Mouse (Mus musculus) lung, postnatal 0 days (tissue): Measurements from ENCODE around the gene Mgst2. TPM values are rescaled to one million over a fixed set of nuclear protein-coding genes. Genes with fewer than 3 reads are reported as not detected.

Experiments used
- ATAC-seq: fragments of 200-750 bp; cut with Nextera tagmentation; 2 replicates; pipeline ENCODE4 v1.8.0; 2017; ENCODE audit warnings: moderate library complexity
- DNase-seq: peaks from one replicate; pipeline ENCODE4 v3.0.0-alpha.2; 2016; ENCODE audit warnings: low spot score
- H3K27ac ChIP-seq: fragments of 300-500 bp; sonication (generic); 2 replicates; pipeline ENCODE4 v1.5.1; 2014; ENCODE audit warnings: antibody characterized with exemption, mild to moderate bottlenecking, low read length, mixed read lengths
- H3K27me3 ChIP-seq: fragments of 300-500 bp; sonication (generic); replicated peaks from 2 replicates; pipeline ENCODE4 v1.6.1; 2014; ENCODE audit warnings: low read length, mixed read lengths; ENCODE audit not compliant: insufficient read depth
- H3K36me3 ChIP-seq: fragments of 300-500 bp; sonication (generic); 2 replicates; pipeline ENCODE4 v1.6.1; 2014; ENCODE audit warnings: low read length, mixed read lengths; ENCODE audit not compliant: insufficient read depth
- H3K4me1 ChIP-seq: fragments of 300-500 bp; sonication (generic); 2 replicates; pipeline ENCODE4 v1.6.1; 2014; ENCODE audit warnings: antibody characterized with exemption, low read depth, low read length, mixed read lengths; ENCODE audit not compliant: insufficient read depth
- H3K4me2 ChIP-seq: fragments of 300-500 bp; sonication (generic); replicated peaks from 2 replicates; pipeline ENCODE4 v1.6.1; 2014; ENCODE audit warnings: low read depth, mild to moderate bottlenecking, low read length, moderate library complexity, mixed read lengths
- H3K4me3 ChIP-seq: fragments of 300-500 bp; sonication (generic); 2 replicates; pipeline ENCODE4 v1.5.1; 2014; ENCODE audit warnings: low read depth, low read length
- H3K9ac ChIP-seq: fragments of 300-500 bp; sonication (generic); replicated peaks from 2 replicates; pipeline ENCODE4 v1.6.1; 2014; ENCODE audit warnings: low read depth, mild to moderate bottlenecking
- H3K9me3 ChIP-seq: fragments of 300-500 bp; sonication (generic); 2 replicates; pipeline ENCODE4 v1.6.1; 2016; ENCODE audit warnings: low read length, mixed read lengths
- CTCF ChIP-seq: IDR thresholded peaks from 2 replicates; pipeline ENCODE4 v1.5.1; 2016; ENCODE audit warnings: antibody characterized with exemption, mild to moderate bottlenecking
- EP300 ChIP-seq: IDR thresholded peaks from 2 replicates; pipeline ENCODE4 v1.6.1; 2016; ENCODE audit warnings: antibody characterized with exemption, mild to moderate bottlenecking, control low read depth
- WGBS: fragments of 180-500 bp; shearing (Covaris S2); extraction: QIAGEN DNeasy Blood & Tissue Kit; methylation state at CpG from one replicate; pipeline ENCODE4 v1.1.7; 2014; 5-methylcytosine and 5-hydroxymethylcytosine counted together
- polyA plus RNA-seq: library from polyadenylated mRNA; unstranded; fragments of >200 nt; fragmentation: Nextera tagmentation; extraction: Ambion mirVana; gene quantifications from 2 replicates; pipeline ENCODE4 v1.2.1, GENCODE M21; 2015

The Mgst2 gene
- polyA plus RNA-seq, 1 experiment from 2014 or later: 8.6 TPM

DNA sequence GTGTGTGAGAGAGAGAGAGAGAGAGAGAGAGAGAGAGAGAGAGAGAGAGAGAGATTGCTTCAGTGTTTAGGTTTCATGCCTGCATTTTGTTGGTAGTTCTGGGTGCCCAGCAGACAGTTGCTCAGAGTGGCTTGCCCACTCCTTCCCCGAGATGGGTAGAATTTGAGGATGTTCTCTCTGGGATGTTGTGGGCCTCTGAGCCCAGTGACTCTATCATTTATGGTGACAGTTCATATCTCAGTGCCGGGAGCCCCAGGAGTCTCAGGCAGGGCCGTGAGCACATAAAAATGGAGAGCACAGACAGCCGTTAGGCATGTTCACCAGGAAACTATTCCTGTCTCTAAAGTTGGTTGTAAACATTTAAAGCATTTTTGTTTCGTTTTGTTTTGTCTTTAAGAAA is 1.2 kb downstream of the Mgst2 start:
- no peak for ATAC-seq
- Histone ChIP-seq H3K4me1 (no peaks in the 10 kb centered on the region; the same call in 1 of the 2 replicates), H3K4me2 (no peak overlapping the region), H3K27me3 (no peaks in the 10 kb centered on the region), H3K4me3 (no peak overlapping the region), H3K9ac (no peak overlapping the region), H3K9me3 (no peaks in the 10 kb centered on the region), H3K36me3 (no peaks in the 10 kb centered on the region), H3K27ac (peak overlapping the region; percentile 20; the same call in 1 of the 2 replicates)
- DNase-seq: no peak
- 28% methylated on average over 5 of the region's 5 CpGs for WGBS
- TF ChIP-seq CTCF (no peak), EP300 (no peak)

DNA sequence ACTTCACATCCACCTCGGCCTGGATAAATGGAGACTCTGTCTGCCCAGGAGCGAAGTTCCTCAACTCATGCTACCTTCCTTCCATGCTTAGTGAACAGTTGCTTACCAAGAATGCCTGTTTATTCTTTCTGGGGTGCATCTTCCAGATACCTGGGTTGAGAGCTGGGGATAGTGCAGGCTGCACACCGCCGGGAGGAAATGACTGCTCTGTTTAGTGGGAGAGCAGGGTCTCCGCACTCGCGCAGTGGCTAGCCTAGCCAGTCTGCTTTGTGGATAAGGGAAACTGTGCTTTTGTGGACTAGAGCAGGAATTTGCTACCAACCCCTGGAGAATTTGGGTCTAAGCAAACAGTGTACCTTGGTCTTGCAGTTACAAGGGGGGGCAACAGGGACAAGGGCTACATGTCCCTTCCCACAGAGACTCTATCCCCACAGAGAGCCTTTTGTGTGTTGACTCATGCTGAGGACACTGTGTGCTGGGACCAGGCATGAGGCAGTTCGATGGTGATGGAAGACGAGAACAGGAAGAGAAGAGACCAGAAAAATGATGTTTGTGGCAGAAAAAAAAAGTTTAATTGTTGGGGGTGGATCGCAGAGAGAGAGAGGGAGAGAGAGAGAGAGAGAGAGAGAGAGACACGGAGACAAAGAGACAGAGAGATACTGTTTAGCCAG is 1.9 kb downstream of the Mgst2 start:
- Histone ChIP-seq H3K27ac (no peak overlapping the region; the same call in 1 of the 2 replicates), H3K27me3 (no peaks in the 10 kb centered on the region), H3K4me2 (no peak overlapping the region), H3K9me3 (no peaks in the 10 kb centered on the region), H3K36me3 (no peaks in the 10 kb centered on the region), H3K4me1 (no peaks in the 10 kb centered on the region; the same call in 1 of the 2 replicates), H3K9ac (no peak overlapping the region), H3K4me3 (no peak overlapping the region; the same call in 1 of the 2 replicates)
- 48% methylated on average over 11 of the region's 11 CpGs for WGBS
- ATAC-seq (0 out of 2 replicates have a peak, but pooled peaks have one; percentile 32), DNase-seq (no peak)
- TF ChIP-seq EP300 (no peak), CTCF (no peak)

DNA sequence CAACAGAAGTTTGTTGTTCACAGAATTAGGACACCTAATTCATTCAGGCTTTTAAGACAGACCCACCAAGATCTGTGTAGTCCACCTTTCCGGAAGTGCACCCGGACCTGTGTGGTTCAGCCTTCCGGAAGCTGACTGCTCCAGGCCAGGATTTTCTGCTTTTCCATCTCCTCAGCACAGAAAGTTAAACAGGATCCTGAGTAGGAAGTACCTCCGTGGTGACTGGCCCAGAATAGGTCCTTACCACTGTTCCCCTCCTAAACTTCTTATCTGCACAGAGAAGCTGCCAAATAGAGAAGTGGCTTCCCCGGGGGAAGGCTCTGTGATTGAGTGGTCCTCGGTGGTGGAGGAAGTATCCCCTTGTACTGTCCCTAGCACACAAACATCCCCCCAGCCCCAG is 2.4 kb downstream of the Mgst2 start:
- TF ChIP-seq EP300 (no peak), CTCF (no peak)
- Histone ChIP-seq H3K4me1 (no peaks in the 10 kb centered on the region; the same call in 1 of the 2 replicates), H3K9ac (no peak overlapping the region), H3K9me3 (no peaks in the 10 kb centered on the region), H3K36me3 (no peaks in the 10 kb centered on the region), H3K4me2 (no peak overlapping the region), H3K27ac (no peak overlapping the region), H3K4me3 (no peak overlapping the region), H3K27me3 (no peaks in the 10 kb centered on the region)
- WGBS: 13% methylated on average over 6 of the region's 6 CpGs
- peak; percentile 39 for DNase-seq
- peak; percentile 42 for ATAC-seq

DNA sequence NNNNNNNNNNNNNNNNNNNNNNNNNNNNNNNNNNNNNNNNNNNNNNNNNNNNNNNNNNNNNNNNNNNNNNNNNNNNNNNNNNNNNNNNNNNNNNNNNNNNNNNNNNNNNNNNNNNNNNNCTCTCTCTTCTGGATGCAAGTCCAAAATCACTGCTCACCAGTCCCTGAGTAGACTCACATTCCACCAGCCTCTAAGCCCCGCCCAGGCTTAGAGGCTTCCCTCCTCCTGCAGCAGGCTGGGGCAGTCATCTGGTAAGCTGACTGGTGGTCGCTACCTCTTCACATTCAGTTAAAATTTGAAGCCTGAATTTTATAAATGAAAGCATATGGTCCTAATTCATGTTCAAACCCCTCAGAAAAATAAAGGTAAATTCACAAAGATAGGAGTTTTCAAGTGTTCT is 8.4 kb downstream of the Mgst2 start:
- no peaks in the 10 kb centered on the region for H3K36me3 ChIP-seq
- no peak for TF ChIP-seq CTCF
- TF ChIP-seq EP300: no peak
- 51% methylated on average over 2 of the region's 2 CpGs for WGBS
- no peaks in the 10 kb centered on the region for H3K27me3 ChIP-seq
- ATAC-seq (no peak), DNase-seq (no peak)
- no peaks in the 10 kb centered on the region for H3K4me1 ChIP-seq
- H3K4me2 ChIP-seq: no peak overlapping the region
- no peak overlapping the region for H3K4me3 ChIP-seq
- H3K9ac ChIP-seq: no peak overlapping the region
- no peaks in the 10 kb centered on the region for H3K9me3 ChIP-seq
- no peak overlapping the region for H3K27ac ChIP-seq

DNA sequence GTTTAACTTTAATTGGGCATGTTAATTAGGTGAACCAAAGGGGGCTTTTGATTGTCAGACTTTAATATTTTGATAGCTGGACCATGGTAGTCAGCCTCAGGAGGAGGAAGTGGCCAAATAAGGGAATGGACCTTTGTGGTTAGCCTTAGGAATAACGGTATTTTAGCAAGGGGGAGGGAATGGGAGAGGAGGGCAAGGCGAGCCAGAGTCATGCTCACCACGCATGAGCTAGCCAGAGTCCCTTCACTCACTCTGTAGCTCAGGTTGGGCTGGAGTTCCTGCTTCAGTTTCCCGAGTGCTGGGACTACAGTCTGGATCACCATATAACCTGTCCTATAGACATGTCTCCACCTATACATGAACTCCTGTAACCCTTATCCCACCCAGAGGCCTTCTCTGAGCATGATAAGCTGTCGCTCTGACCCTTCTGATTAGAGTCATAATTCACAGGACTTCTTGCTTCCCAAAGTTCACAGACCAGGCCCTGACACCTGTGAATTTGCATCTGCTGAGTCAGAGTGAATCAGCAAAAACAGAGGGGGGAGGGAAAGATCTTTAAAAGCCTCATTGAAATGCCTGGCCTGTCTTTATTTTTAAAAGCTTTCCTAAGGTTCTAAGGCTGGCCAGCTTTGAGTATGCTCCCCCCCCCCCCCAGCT is 10.4 kb downstream of the Mgst2 start:
- 84% methylated on average over 5 of the region's 5 CpGs for WGBS
- H3K4me2 ChIP-seq: no peak overlapping the region
- no peak for TF ChIP-seq EP300
- no peak for TF ChIP-seq CTCF
- no peak overlapping the region for H3K4me3 ChIP-seq
- no peaks in the 10 kb centered on the region for H3K27me3 ChIP-seq
- no peak overlapping the region for H3K27ac ChIP-seq
- no peaks in the 10 kb centered on the region for H3K4me1 ChIP-seq
- H3K9me3 ChIP-seq: no peaks in the 10 kb centered on the region
- no peaks in the 10 kb centered on the region for H3K36me3 ChIP-seq
- ATAC-seq (no peak), DNase-seq (no peak)
- H3K9ac ChIP-seq: no peak overlapping the region

DNA sequence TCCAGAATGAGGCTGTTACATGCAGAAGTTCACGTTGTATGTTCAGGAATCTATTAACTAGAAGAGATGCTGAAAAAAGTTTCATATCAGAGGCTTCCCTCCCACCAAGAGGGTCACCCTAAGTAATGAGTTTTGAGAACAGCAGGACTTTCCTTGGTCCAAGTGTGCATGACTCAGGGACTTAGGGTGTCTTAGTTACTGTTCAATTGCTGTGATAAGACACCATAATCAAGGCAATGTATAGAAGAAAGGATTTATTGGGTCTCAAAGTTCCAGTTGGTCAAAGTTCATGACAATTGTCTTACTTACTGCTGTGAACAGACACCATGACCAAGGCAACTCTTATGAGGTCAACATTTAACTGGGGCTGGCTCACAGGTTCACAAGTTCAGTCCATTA is 10.9 kb downstream of the Mgst2 start:
- no peak overlapping the region for H3K27ac ChIP-seq
- H3K4me2 ChIP-seq: no peak overlapping the region
- H3K4me1 ChIP-seq: no peaks in the 10 kb centered on the region
- WGBS: 90% methylated on average over 1 of the region's 1 CpGs
- H3K36me3 ChIP-seq: no peaks in the 10 kb centered on the region
- TF ChIP-seq CTCF (no peak), EP300 (no peak)
- H3K27me3 ChIP-seq: no peaks in the 10 kb centered on the region
- DNase-seq (no peak), ATAC-seq (no peak)
- no peaks in the 10 kb centered on the region for H3K9me3 ChIP-seq
- H3K4me3 ChIP-seq: no peak overlapping the region
- no peak overlapping the region for H3K9ac ChIP-seq
